Mouse (Mus musculus) embryonic facial prominence, embryonic 10.5 days (tissue): ENCODE measurements at regions not wholly inside any gene's neighbourhood (a gene's known extent, or its start where the extent isn't known, plus 50 kb on each side); places are given as distances from the start of the nearest gene placed in this dataset.

Experiments used
- DNase-seq: peaks from one replicate; pipeline ENCODE4 v3.0.0-alpha.2; 2017; ENCODE audit warnings: low spot score
- H3K27ac ChIP-seq: fragments of 300-500 bp; sonication (generic); replicated peaks from 2 replicates; pipeline ENCODE4 v1.5.1; 2016; ENCODE audit warnings: mild to moderate bottlenecking
- H3K27me3 ChIP-seq: fragments of 300-500 bp; sonication (generic); replicated peaks from 2 replicates; pipeline ENCODE4 v1.6.1; 2016; ENCODE audit warnings: low read depth, mild to moderate bottlenecking; ENCODE audit not compliant: poor library complexity, severe bottlenecking
- H3K36me3 ChIP-seq: fragments of 300-500 bp; sonication (generic); replicated peaks from 2 replicates; pipeline ENCODE4 v1.6.1; 2016; ENCODE audit warnings: mild to moderate bottlenecking, moderate library complexity
- H3K4me1 ChIP-seq: fragments of 300-500 bp; sonication (generic); 2 replicates; pipeline ENCODE4 v1.6.1; 2016
- H3K4me3 ChIP-seq: fragments of 300-500 bp; sonication (generic); 2 replicates; pipeline ENCODE4 v1.5.1; 2016; ENCODE audit warnings: mild to moderate bottlenecking, moderate library complexity
- H3K9me3 ChIP-seq: fragments of 300-500 bp; sonication (generic); 2 replicates; pipeline ENCODE4 v1.6.1; 2016; ENCODE audit warnings: mild to moderate bottlenecking
- WGBS: fragments of 180-500 bp; shearing (Covaris S2); methylation state at CpG from one replicate; pipeline ENCODE4 v1.1.7; 2016; 5-methylcytosine and 5-hydroxymethylcytosine counted together

- no peak for DNase-seq
- 70% methylated on average over 14 of the region's 14 CpGs for WGBS
- Histone ChIP-seq H3K36me3 (no peaks in the 10 kb centered on the region), H3K27me3 (no peaks in the 10 kb centered on the region), H3K4me1 (peaks cover 5% of the 10 kb centered on the region), H3K9me3 (no peaks in the 10 kb centered on the region), H3K4me3 (no peak overlapping the region), H3K27ac (no peak overlapping the region)
Observed at GRCm38 (mm10) chr2:178745296-178746015, 315.1 kb downstream of the Cdh26 start.

GRCm38 (mm10) chr2:178751247-178751646, 320.9 kb downstream of the Cdh26 start:
- WGBS = 78% methylated on average over 1 of the region's 1 CpGs
- peaks cover 12% of the 10 kb centered on the region for H3K4me1 ChIP-seq
- H3K4me3 ChIP-seq = no peak overlapping the region
- H3K27me3 ChIP-seq = no peaks in the 10 kb centered on the region
- no peaks in the 10 kb centered on the region for H3K36me3 ChIP-seq
- no peaks in the 10 kb centered on the region for H3K9me3 ChIP-seq
- DNase-seq = no peak
- H3K27ac ChIP-seq = no peak overlapping the region

GRCm38 (mm10) chr2:178758366-178758765, 328.0 kb downstream of the Cdh26 start:
- DNase-seq = peak; percentile 78
- WGBS = 6% methylated on average over 2 of the region's 2 CpGs
- H3K9me3 ChIP-seq = no peaks in the 10 kb centered on the region
- no peak overlapping the region for H3K4me3 ChIP-seq
- no peaks in the 10 kb centered on the region for H3K36me3 ChIP-seq
- peaks cover 16% of the 10 kb centered on the region for H3K4me1 ChIP-seq
- no peaks in the 10 kb centered on the region for H3K27me3 ChIP-seq
- H3K27ac ChIP-seq = no peak overlapping the region

- H3K36me3 ChIP-seq = no peaks in the 10 kb centered on the region
- 74% methylated on average over 4 of the region's 4 CpGs for WGBS
- H3K27me3 ChIP-seq = no peaks in the 10 kb centered on the region
- no peak overlapping the region for H3K27ac ChIP-seq
- no peaks in the 10 kb centered on the region for H3K4me1 ChIP-seq
- DNase-seq = no peak
- H3K9me3 ChIP-seq = no peaks in the 10 kb centered on the region
- no peak overlapping the region for H3K4me3 ChIP-seq
Observed at GRCm38 (mm10) chr2:178768526-178768925, 338.2 kb downstream of the Cdh26 start.

GRCm38 (mm10) chr2:178769001-178769400, 338.7 kb downstream of the Cdh26 start:
- DNase-seq = no peak
- Histone ChIP-seq H3K27me3 (no peaks in the 10 kb centered on the region), H3K4me1 (no peaks in the 10 kb centered on the region), H3K27ac (no peak overlapping the region), H3K36me3 (no peaks in the 10 kb centered on the region), H3K9me3 (no peaks in the 10 kb centered on the region), H3K4me3 (no peak overlapping the region)
- 82% methylated on average over 4 of the region's 4 CpGs for WGBS

- Histone ChIP-seq H3K27me3 (no peaks in the 10 kb centered on the region), H3K27ac (no peak overlapping the region), H3K9me3 (no peaks in the 10 kb centered on the region), H3K36me3 (no peaks in the 10 kb centered on the region), H3K4me1 (no peaks in the 10 kb centered on the region), H3K4me3 (no peak overlapping the region)
- DNase-seq = no peak
- 57% methylated on average over 1 of the region's 1 CpGs for WGBS
Observed at GRCm38 (mm10) chr2:178771435-178771834, 341.1 kb downstream of the Cdh26 start.

- Histone ChIP-seq H3K27ac (no peak overlapping the region), H3K36me3 (no peaks in the 10 kb centered on the region), H3K4me1 (no peaks in the 10 kb centered on the region), H3K9me3 (no peaks in the 10 kb centered on the region), H3K27me3 (no peaks in the 10 kb centered on the region), H3K4me3 (no peak overlapping the region)
- WGBS = 85% methylated on average over 3 of the region's 3 CpGs
- no peak for DNase-seq
Observed at GRCm38 (mm10) chr2:178771881-178772280, 341.6 kb downstream of the Cdh26 start.

DNA sequence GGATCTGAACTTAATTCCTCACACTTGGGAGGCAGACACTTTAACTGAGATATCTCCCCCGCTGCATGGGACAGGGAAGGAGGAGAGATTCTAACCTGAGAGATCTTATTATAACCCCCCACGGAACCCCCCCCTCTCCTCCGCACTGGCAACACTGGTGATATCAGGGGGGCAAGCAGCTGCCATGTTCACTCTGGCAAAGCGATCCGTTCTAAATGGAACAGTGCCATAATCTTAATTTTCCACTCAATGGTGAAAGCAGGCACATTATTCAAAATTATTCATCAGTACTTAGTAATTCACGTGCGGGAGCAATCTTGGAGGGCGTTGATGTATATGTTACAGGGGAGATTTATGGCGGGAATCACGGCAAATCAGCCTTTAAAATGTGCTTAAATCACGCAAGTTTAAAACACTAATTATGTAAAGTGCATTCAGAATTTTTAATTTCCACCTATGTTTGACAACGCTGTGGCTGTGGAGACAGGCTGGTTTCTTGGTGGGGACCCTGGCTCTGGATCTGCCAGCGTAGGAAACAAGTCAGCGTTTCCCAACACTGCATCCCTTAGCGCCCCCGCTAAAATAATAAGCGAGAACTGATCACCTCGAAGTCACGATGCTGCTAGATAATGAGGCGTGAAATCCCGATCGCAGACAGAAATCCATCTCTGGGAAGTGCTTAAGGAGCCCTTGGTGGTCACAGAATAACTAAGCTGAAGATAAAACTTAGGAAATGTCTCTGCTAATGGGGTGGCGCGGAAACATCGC, 354.7 kb downstream of the Cdh26 start:
- peaks cover 25% of the 10 kb centered on the region for H3K4me1 ChIP-seq
- no peak overlapping the region for H3K4me3 ChIP-seq
- no peak overlapping the region for H3K27ac ChIP-seq
- H3K36me3 ChIP-seq = no peaks in the 10 kb centered on the region
- WGBS = 81% methylated on average over 25 of the region's 25 CpGs
- H3K27me3 ChIP-seq = no peaks in the 10 kb centered on the region
- no peak for DNase-seq
- H3K9me3 ChIP-seq = no peaks in the 10 kb centered on the region

- no peaks in the 10 kb centered on the region for H3K27me3 ChIP-seq
- no peak overlapping the region for H3K4me3 ChIP-seq
- WGBS = 47% methylated on average over 6 of the region's 6 CpGs
- H3K27ac ChIP-seq = no peak overlapping the region
- H3K4me1 ChIP-seq = peaks cover 25% of the 10 kb centered on the region
- DNase-seq = no peak
- no peaks in the 10 kb centered on the region for H3K36me3 ChIP-seq
- no peaks in the 10 kb centered on the region for H3K9me3 ChIP-seq
Observed at GRCm38 (mm10) chr2:178785843-178786242, 355.5 kb downstream of the Cdh26 start.

GRCm38 (mm10) chr2:178795841-178796240, 365.5 kb downstream of the Cdh26 start:
- WGBS = 27% methylated on average over 3 of the region's 3 CpGs
- no peak overlapping the region for H3K4me3 ChIP-seq
- H3K36me3 ChIP-seq = no peaks in the 10 kb centered on the region
- H3K27me3 ChIP-seq = no peaks in the 10 kb centered on the region
- peak; percentile 21 for DNase-seq
- H3K9me3 ChIP-seq = no peaks in the 10 kb centered on the region
- H3K4me1 ChIP-seq = peaks cover 11% of the 10 kb centered on the region; the same call in 1 of the 2 replicates
- H3K27ac ChIP-seq = no peak overlapping the region

GRCm38 (mm10) chr2:178801464-178801863, 371.1 kb downstream of the Cdh26 start:
- no peaks in the 10 kb centered on the region for H3K9me3 ChIP-seq
- H3K4me3 ChIP-seq = no peak overlapping the region
- no peak for DNase-seq
- H3K4me1 ChIP-seq = no peaks in the 10 kb centered on the region
- H3K27ac ChIP-seq = no peak overlapping the region
- no peaks in the 10 kb centered on the region for H3K36me3 ChIP-seq
- H3K27me3 ChIP-seq = no peaks in the 10 kb centered on the region
- WGBS = 70% methylated on average over 12 of the region's 12 CpGs

DNA sequence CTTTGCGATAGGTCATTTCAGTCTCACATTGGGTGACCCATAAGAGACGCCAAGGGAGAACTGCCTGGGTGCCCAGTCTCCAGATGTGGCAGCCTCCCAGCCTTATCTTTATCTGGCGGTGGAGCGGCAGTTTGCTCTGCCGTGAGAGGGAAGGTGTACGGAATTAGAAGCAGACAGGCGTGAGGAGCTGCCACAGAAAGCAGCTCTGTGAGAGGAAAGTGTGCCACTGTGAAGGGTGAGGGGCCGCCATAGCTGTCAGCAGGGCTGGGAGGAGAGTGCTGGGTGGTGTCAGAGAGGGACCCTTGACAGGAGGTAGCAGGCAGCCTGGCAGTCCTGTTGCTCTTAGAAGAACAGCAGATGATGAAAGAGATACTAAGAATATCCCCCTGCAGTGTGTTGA, 375.0 kb downstream of the Cdh26 start:
- WGBS = 76% methylated on average over 8 of the region's 8 CpGs
- Histone ChIP-seq H3K27me3 (no peaks in the 10 kb centered on the region), H3K27ac (no peak overlapping the region), H3K4me3 (no peak overlapping the region), H3K36me3 (no peaks in the 10 kb centered on the region), H3K9me3 (no peaks in the 10 kb centered on the region), H3K4me1 (peaks cover 11% of the 10 kb centered on the region; the same call in 1 of the 2 replicates)
- DNase-seq = no peak

- Histone ChIP-seq H3K27ac (no peak overlapping the region), H3K4me3 (no peak overlapping the region), H3K9me3 (no peaks in the 10 kb centered on the region), H3K4me1 (no peaks in the 10 kb centered on the region), H3K27me3 (no peaks in the 10 kb centered on the region), H3K36me3 (no peaks in the 10 kb centered on the region)
- 86% methylated on average over 6 of the region's 6 CpGs for WGBS
- no peak for DNase-seq
Observed at GRCm38 (mm10) chr2:178821552-178821951, 391.2 kb downstream of the Cdh26 start.
